Mouse (Mus musculus) embryonic facial prominence, embryonic 11.5 days (tissue): Measurements from ENCODE around the gene Gm45208. TPM values are rescaled to one million over a fixed set of nuclear protein-coding genes. Genes with fewer than 3 reads are reported as not detected.

Source experiments
- polyA plus RNA-seq: library from polyadenylated mRNA; unstranded; fragments of >200 nt; fragmentation: Nextera tagmentation; extraction: Ambion mirVana; gene quantifications from 2 replicates; pipeline ENCODE4 v1.2.1, GENCODE M21; 2014

Gene Gm45208
- polyA plus RNA-seq, 1 experiment from 2014 or later, result not detected

Other genes with a start within 250 kb of the Gm45208 start
- 0.07 TPM in 1 of 2 replicates, not detected in the other for gene Foxp3, start 148.6 kb upstream of the Gm45208 start, polyA plus RNA-seq
- gene Ppp1r3f, start 148.0 kb upstream of the Gm45208 start, polyA plus RNA-seq, result 1.2 and 1.3 TPM in 2 replicates
- 26.9 TPM in 2 replicates for gene Ccdc22, start 116.7 kb upstream of the Gm45208 start, polyA plus RNA-seq
- not detected in 2 replicates for gene Cacna1f, start 115.2 kb upstream of the Gm45208 start, polyA plus RNA-seq
- 5.3 and 5.8 TPM in 2 replicates for gene Syp, start 83.8 kb upstream of the Gm45208 start, polyA plus RNA-seq
- 2.6 and 2.9 TPM in 2 replicates for gene Prickle3, start 65.0 kb upstream of the Gm45208 start, polyA plus RNA-seq
- gene Plp2, start 50.9 kb upstream of the Gm45208 start, polyA plus RNA-seq, result 56.3 TPM in 2 replicates
- gene Magix, start 41.0 kb upstream of the Gm45208 start, polyA plus RNA-seq, result 0.10 and 0.15 TPM in 2 replicates
- gene Gpkow, start 25.1 kb upstream of the Gm45208 start, polyA plus RNA-seq, result 42.2 and 44.2 TPM in 2 replicates
- 17.3 and 22.6 TPM in 2 replicates for gene Wdr45, start 7.9 kb upstream of the Gm45208 start, polyA plus RNA-seq
- 85.4 and 88.7 TPM in 2 replicates for gene Praf2, start 6.2 kb downstream of the Gm45208 start, polyA plus RNA-seq
- gene Ccdc120, start 28.7 kb downstream of the Gm45208 start, polyA plus RNA-seq, result 14.5 and 20.2 TPM in 2 replicates
- gene Tfe3, start 40.3 kb downstream of the Gm45208 start, polyA plus RNA-seq, result 16.2 and 16.5 TPM in 2 replicates
- gene Gripap1, start 67.5 kb downstream of the Gm45208 start, polyA plus RNA-seq, result 35.6 and 35.9 TPM in 2 replicates
- 0.86 and 1.2 TPM in 2 replicates for gene Kcnd1, start 100.0 kb downstream of the Gm45208 start, polyA plus RNA-seq
- 36.4 and 37.1 TPM in 2 replicates for gene Otud5, start 119.1 kb downstream of the Gm45208 start, polyA plus RNA-seq
- 4.9 and 6.4 TPM in 2 replicates for gene Pim2, start 156.0 kb downstream of the Gm45208 start, polyA plus RNA-seq
- 6.8 and 12.1 TPM in 2 replicates for gene Slc35a2, start 161.8 kb downstream of the Gm45208 start, polyA plus RNA-seq
- gene Pqbp1, start 177.0 kb downstream of the Gm45208 start, polyA plus RNA-seq, result 146 and 149 TPM in 2 replicates
- 162 and 172 TPM in 2 replicates for gene Timm17b, start 177.1 kb downstream of the Gm45208 start, polyA plus RNA-seq
- not detected in 2 replicates for gene Gm10491, start 185.6 kb downstream of the Gm45208 start, polyA plus RNA-seq
- gene Gm10490, start 187.3 kb downstream of the Gm45208 start, polyA plus RNA-seq, result not detected in 2 replicates
- 4.9 and 5.3 TPM in 2 replicates for gene Pcsk1n, start 197.6 kb downstream of the Gm45208 start, polyA plus RNA-seq
- gene Eras, start 206.4 kb downstream of the Gm45208 start, polyA plus RNA-seq, result not detected in 2 replicates
- 38.0 and 43.9 TPM in 2 replicates for gene Hdac6, start 225.6 kb downstream of the Gm45208 start, polyA plus RNA-seq